Mouse (Mus musculus) kidney, postnatal 10 days (tissue): Measurements from ENCODE around the gene Actn2.

ENCODE experiments used
- DNase-seq: peaks from one replicate; pipeline ENCODE4 v3.0.0; 2021; ENCODE audit warnings: mixed read lengths

Gene Actn2

GRCm38 (mm10) chr13:12311930-12312492 lies 28.5 kb downstream of the Actn2 start:
- peak; percentile 22 for DNase-seq

- no peak for DNase-seq
Measured at GRCm38 (mm10) chr13:12311371-12311770, 29.2 kb downstream of the Actn2 start.

- no peak for DNase-seq
Measured at GRCm38 (mm10) chr13:12309446-12309845, 31.1 kb downstream of the Actn2 start.

DNA sequence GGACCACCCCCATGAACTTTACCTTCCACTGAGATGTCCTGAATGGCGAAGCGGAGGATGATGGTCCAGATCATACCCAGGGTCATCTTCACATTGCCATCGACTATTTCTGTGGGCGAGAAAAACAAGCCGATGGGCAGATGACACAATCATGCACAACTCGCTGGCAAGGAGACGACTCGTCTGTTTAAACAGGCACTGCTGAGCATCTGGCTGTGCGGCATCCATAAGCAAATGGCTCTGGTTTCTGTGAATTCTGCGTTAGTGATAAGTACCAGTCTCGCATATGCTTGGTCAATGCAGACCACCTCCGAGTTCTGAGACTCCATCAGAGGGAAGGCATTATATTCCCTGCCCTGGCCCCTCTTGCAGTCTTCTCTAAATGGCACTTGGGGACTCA lies 31.7 kb downstream of the Actn2 start:
- DNase-seq: no peak

GRCm38 (mm10) chr13:12308473-12308872 lies 32.1 kb downstream of the Actn2 start:
- DNase-seq: no peak

GRCm38 (mm10) chr13:12307286-12307685 lies 33.3 kb downstream of the Actn2 start:
- DNase-seq: no peak

- no peak for DNase-seq
Measured at GRCm38 (mm10) chr13:12305540-12305939, 35.0 kb downstream of the Actn2 start.

GRCm38 (mm10) chr13:12304991-12305390 lies 35.6 kb downstream of the Actn2 start:
- DNase-seq: no peak

GRCm38 (mm10) chr13:12297777-12298176 lies 42.8 kb downstream of the Actn2 start:
- DNase-seq: peak; percentile 32

DNA sequence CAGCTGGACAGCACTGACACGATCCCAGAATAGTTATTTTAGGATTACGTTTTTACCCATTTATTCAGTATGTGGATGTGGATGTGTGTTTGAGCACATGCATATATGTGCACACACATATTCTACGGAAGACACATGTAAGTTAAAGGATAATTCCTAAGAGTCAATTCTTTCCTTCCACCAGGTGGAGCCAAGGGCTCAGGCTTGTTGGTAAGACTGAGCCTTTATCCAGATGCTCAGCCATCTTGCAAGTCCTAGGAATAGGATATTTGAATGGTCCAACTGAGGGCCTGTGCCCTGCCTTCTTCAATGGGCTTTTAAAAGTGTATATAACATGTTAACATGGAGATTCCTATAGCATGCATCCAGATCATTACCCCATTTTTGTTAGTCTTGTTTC lies 43.9 kb downstream of the Actn2 start:
- peak; percentile 41 for DNase-seq

DNA sequence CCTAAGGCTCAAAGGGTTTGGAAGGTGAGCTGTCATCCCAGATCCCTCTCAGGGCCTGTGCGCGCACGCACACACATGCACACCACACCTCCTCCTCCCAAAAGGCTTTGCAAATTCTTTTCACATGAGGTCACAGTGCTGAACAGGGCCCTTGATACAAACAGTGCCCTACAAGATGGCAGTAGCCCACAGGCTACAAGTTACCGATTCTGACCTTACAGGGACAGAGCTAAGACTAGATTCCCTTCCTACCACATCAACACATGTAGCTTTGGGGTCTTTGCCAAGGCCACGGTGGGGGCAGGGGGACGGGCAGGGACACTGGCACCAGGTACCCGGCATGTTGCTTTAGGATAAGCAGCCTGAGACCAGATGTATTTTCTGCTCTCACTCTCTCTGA lies 46.8 kb downstream of the Actn2 start:
- no peak for DNase-seq

DNA sequence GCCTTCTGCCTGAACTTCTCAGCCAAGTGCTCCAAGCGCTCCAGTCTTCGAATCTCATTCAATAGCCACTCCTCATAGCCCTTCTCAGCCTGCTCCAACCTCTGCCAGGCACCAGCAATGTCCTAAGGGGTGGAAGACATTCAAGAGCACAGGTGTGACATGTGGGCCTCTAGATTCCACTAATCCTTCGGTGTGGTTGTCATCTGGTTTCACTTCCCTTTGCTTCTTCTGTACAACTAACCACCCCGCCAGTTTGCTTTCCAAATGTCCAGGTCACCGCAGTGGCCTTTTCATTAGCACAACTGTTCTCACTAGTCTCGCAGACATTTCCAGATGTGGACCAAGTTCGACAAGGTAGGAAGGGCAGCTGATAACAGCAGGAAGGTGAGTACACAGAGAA lies 49.9 kb downstream of the Actn2 start:
- no peak for DNase-seq

DNA sequence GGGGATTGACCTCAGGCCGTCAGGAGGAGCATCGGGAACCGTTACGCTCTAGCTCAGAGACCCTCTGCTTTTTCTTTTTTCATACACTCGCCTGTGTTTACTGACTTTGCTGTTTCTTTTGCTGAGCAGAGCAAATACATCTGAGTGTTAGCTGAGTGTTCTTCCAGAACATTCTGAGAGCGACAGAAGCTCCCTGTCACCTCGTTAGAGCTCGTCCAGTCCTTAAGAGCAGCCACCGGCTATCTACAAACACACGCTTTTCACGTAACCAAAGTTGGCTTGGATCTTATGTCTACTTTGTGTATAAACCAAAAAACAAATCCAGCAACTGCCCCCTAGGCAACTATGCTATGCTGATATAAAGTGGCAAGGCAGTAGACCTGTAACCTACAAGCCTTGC lies 56.0 kb downstream of the Actn2 start:
- no peak for DNase-seq

DNA sequence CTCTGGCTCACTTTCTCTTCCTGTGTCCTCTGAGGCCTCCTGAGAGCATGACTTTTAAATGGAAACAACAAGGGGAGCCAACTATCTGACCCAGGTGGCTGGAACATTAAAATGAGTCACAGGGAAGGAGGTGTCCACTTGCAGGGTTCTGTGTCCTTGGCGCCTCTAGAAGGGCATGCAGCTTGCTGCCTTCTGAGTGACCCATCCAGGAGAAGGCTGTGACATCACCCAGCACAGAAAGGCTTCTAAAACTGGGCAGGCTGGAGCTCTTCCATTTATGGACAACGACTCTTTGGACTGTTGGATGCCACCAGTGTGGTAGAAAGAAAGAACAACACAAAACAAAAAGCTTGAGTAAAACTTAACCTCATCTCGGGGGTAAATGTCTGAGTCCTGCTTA lies 56.7 kb downstream of the Actn2 start:
- DNase-seq: no peak

DNA sequence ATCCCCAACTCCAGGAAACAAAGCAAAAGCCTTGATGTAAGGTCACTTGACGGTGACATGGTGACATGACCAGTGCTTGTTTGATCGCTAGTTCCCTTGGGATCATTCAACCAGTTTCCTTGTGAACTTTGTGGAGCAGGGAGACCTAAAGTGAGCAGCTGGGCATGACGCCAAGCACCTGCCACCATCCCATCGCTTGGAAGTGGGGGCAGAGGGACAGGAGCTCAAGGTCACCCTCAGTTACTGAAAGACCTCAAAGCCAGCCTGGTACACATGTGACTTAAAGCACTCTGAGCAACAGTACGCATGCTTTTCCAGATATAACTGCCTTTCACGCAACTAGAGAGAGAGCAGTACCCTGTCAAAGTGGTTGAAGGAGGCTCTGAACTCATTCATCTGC lies 65.8 kb downstream of the Actn2 start:
- peak; percentile 38 for DNase-seq

- DNase-seq: no peak
Measured at GRCm38 (mm10) chr13:12274220-12274619, 66.3 kb downstream of the Actn2 start.

GRCm38 (mm10) chr13:12272953-12273352 lies 67.6 kb downstream of the Actn2 start:
- no peak for DNase-seq

GRCm38 (mm10) chr13:12267971-12268370 lies 72.6 kb downstream of the Actn2 start:
- no peak for DNase-seq

- peak; percentile 22 for DNase-seq
Measured at GRCm38 (mm10) chr13:12267097-12267496, 73.5 kb downstream of the Actn2 start.

- no peak for DNase-seq
Measured at GRCm38 (mm10) chr13:12263996-12264395, 76.6 kb downstream of the Actn2 start.

DNA sequence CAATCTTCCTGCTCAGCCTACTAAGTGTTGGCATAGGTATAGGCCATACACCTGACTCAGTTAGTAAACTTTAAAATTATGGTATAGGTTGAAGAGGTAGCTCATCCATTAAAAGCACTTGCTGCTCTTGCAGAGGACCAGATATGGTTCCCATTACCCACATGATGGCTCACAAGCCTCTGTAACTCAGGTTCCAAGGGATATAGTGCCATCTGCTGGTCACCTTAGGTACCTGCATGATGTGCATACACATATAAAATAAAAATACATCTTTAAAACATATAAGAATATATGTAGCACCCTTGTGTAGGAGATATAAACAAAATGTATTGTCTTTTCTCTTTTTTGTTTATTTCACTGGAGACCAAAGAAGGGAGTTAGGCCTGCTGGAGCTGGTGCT lies 79.1 kb downstream of the Actn2 start:
- DNase-seq: no peak

DNA sequence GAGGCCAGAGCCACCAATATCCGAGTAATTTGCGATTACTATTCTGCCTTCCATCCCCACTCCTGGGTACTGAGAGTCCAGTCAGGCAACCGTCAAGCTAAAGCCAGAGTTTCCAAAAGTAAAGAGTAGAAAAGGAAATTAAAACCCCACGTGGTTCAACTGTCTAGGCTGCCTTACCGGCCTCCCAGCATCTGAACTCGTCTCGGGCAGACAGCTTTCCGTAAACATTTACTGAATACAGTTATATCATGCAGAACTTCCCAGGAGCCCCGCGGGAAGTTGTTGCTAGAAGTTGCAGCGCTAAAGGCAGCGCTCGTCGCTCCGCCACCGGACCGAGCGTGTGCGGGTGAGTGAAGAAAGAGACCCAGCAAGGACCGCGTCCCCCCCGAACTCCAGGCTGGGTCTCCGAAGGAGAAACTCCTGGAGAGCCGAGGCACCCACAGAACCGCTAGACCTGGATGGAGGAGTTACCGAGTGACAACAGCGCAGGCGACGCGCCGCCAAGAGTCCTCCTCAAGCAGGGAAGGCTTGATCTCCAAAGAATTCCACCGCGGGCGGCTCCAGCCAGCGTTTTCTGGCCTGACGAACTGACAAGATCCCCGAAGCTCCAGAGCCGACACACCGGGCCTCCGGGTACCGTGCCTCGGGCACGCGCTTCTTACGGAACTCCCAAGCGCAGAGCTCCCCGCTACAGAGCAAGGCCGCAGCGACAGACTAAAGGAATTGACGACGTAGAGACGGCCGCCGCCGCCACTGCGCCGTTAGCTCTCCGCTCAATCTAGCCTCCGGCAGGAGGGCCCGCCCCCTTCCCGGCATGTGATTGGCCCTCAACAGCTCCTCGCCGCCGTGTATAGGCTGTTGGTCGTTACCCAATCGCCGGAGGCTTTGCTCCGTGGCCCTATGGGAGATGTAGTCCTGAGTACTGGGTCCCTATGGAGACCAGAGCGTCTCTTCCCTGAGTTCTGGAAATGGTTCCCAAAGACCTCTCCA lies 82.9 kb downstream of the Actn2 start, which contains the start of gene Mtr:
Gene Mtr (minus strand): TSS at position 723 of the 990 bp plus-strand sequence.
- DNase-seq: peak; percentile 98

- no peak for DNase-seq
Measured at GRCm38 (mm10) chr13:12256871-12257390, 83.6 kb downstream of the Actn2 start.
